Mouse (Mus musculus): ENCODE results near the gene Tmc7.
A peak's percentile ranks its signal among the peaks of the same experiment; 100 is the strongest.

The Tmc7 gene

DNA sequence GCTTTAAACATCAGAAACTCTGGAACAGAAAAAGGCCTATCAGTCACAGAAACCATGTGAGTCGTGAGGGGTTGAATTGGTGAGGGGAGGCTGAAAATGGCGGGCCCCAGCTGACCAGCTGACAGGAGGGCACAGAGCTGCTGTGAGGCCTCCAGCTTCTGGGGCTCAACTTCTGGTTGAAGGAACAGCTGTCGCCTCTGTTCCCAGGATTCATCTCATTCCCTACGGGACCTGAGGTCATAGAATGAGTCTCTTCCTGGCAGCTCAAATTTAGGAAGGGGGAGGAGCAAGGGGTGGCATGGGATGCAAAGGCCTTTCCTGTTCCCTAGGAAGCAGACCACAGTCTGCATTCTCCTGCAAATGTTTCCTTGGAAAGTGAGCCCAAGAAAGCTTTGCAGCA is 80.7 kb downstream of the Tmc7 start:
- DNase-seq (ENCODE audit: extremely low read depth, insufficient read length, low spot score) = no peak

DNA sequence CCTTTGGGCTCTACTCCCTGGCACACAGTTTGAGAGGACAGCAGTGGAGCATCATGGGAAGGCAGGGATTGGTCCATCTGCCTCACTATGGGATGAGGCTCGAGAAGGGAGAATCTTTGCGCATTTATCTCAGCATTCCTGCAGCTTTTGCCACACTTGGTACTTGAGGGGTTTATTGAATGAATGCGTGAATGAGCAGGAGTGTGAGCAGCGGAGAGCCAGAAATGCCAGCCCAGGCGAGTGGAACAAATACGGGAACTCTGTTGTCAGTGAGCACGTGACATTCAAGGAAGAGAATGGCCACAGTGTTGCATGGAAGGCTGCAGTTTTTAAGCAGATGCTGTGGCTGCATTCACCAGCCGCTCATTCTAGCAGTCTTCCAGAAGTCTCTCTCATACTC is 82.2 kb downstream of the Tmc7 start:
- DNase-seq (ENCODE audit: extremely low read depth, insufficient read length, low spot score) = no peak

- no peak for DNase-seq (ENCODE audit: extremely low read depth, insufficient read length, low spot score)
Observed at GRCm38 (mm10) chr7:118499784-118500435, 84.6 kb downstream of the Tmc7 start.

DNA sequence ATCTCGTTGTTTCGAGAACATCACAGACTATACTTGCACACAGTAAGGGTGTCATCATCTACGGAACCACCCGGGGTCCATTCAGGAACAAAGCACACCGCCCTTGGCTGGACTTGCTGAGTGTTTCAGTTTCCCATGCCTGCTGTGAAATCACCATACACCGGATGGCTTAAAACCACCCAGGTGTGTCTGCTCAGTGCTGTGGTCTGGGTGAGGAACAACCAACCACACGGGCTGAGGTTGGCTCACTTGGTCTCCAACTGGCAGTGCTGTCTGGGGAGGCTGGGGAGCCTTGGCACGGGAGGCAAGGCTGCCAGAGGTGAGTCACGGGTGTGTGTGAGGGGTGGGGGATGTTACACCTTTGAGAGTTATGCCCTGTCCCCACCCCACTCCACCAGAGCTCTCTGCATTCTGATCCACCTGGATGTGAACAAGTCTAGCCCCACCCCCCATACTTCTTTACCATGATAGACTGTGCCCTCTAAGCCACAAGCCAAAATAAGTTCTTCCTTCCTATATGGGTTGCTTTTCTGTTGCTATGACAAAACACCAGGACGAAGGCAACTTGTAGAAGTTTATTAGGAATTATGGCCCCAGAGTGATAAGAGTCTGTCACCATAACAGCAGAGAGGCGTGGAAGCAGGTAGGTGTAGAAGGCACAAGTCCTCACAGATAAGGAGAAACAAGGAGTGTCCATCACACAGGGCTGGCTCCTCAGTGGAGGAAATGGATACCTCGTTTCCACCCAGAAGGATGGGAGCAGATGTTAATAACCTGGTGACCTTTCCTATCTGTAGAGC is 85.4 kb downstream of the Tmc7 start:
- no peak for DNase-seq (ENCODE audit: extremely low read depth, insufficient read length, low spot score)

DNA sequence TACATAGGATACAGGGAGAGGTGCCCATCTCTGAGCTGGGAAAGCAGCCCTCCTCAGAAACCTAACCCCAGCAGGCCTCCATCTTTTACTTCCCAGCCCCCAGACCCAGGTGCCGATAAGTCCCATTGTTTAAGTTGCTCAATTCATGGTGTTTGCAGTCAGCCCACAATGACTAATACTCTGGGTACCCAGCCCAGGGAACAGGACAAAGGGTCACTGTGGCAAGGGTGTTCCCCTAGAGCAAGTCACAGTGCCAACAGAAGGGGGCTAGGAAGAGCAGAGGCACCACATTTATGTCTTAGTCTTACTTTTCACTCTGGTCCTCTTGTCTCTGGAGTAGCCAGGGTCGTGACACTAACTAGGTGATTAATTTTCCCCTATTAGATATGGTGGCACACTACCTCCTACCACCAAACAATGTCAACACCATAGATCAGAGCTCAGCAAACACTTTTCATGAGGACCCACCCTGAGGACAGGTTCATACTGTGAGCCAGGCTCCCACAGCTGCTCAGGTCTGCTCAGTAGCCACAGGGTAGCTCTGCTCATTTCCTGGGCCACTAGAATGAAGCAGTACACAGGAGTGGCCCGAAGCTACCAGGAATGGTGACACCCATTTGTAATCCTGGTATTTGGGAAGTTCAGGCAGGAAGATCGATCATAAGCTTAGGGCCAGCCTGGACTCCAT is 89.5 kb downstream of the Tmc7 start:
- no peak for DNase-seq (ENCODE audit: extremely low read depth, insufficient read length, low spot score)

GRCm38 (mm10) chr7:118493892-118494291 is 90.6 kb downstream of the Tmc7 start:
- no peak for DNase-seq (ENCODE audit: extremely low read depth, insufficient read length, low spot score)

DNA sequence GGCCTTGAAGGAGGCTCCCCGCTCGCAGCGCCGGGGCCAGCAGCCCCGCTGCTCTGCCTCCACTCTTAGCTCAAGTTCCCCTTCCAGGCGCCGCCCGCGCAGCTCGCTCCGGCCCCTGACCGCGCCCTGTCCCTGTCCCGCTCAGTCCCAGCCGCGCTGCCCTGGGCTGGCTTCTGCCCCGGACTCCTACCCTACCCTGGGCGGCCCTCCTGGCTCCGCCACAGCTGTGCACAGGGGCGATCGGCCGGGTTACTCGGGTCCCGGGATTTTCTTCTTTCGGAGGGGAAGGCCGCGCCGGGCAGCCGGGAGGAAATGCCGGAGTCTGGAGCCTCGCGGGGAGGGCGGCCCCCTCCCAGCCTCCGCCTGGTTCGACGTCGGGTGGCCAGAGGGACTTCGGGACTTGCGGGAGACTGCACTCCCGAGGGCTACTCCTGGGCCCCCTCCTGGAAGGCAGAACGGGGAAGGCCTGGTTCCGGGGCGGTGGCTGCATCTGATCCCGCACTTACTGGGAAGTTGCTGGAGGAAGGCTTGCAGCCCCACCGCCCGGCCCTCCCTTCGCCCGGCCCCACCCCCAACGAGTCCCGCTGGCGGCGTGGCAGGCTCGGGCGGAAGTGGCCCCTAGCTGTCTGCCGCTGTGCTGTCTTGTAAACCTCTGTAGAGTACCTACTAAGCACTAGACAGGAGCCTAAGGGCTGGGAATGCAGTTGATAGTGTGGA is 92.9 kb downstream of the Tmc7 start, which contains the start of gene Itpripl2:
Gene Itpripl2 (minus strand): TSS at position 545 of the 717 bp plus-strand sequence.
- DNase-seq (ENCODE audit: extremely low read depth, insufficient read length, low spot score) = peak; percentile 92

- DNase-seq (ENCODE audit: extremely low read depth, insufficient read length, low spot score) = peak; percentile 86
Observed at GRCm38 (mm10) chr7:118490666-118491430, 93.7 kb downstream of the Tmc7 start.

- DNase-seq (ENCODE audit: extremely low read depth, insufficient read length, low spot score) = peak; percentile 75
Observed at GRCm38 (mm10) chr7:118489706-118490665, 94.5 kb downstream of the Tmc7 start.

- DNase-seq (ENCODE audit: extremely low read depth, insufficient read length, low spot score) = peak; percentile 46
Observed at GRCm38 (mm10) chr7:118488060-118488664, 96.4 kb downstream of the Tmc7 start.

GRCm38 (mm10) chr7:118486917-118487316 is 97.6 kb downstream of the Tmc7 start:
- no peak for DNase-seq (ENCODE audit: extremely low read depth, insufficient read length, low spot score)
